Mouse (Mus musculus) liver, embryonic 11.5 days (tissue): ENCODE data around the gene Abr. TPM values are rescaled to one million over a fixed set of nuclear protein-coding genes. Genes with fewer than 3 reads are reported as not detected.

Experiments
- ATAC-seq: fragments of 200-750 bp; cut with Nextera tagmentation; replicated peaks from 2 replicates; pipeline ENCODE4 v1.8.0; 2017; ENCODE audit warnings: moderate number of reproducible peaks, mild to moderate bottlenecking, moderate TSS enrichment, moderate library complexity; ENCODE audit not compliant: low FRiP score
- DNase-seq: peaks from one replicate; pipeline ENCODE4 v3.0.0-alpha.2; 2017; ENCODE audit warnings: low spot score
- H3K27ac ChIP-seq: fragments of 300-500 bp; sonication (generic); 2 replicates; pipeline ENCODE4 v1.5.1; 2014; ENCODE audit warnings: mild to moderate bottlenecking, low read depth, low read length, control low read depth
- H3K27me3 ChIP-seq: fragments of 300-500 bp; sonication (generic); replicated peaks from 2 replicates; pipeline ENCODE4 v1.6.1; 2014; ENCODE audit warnings: low read length, mixed read lengths; ENCODE audit not compliant: control insufficient read depth, insufficient read depth
- H3K36me3 ChIP-seq: fragments of 300-500 bp; sonication (generic); 2 replicates; pipeline ENCODE4 v1.6.1; 2014; ENCODE audit warnings: mild to moderate bottlenecking, low read length, moderate library complexity, mixed read lengths; ENCODE audit not compliant: control insufficient read depth, insufficient read depth
- H3K4me1 ChIP-seq: fragments of 300-500 bp; sonication (generic); replicated peaks from 2 replicates; pipeline ENCODE4 v1.6.1; 2014; ENCODE audit warnings: low read length, mixed read lengths; ENCODE audit not compliant: control insufficient read depth, insufficient read depth
- H3K4me2 ChIP-seq: fragments of 300-500 bp; sonication (generic); 2 replicates; pipeline ENCODE4 v1.6.1; 2014; ENCODE audit warnings: mild to moderate bottlenecking, control low read depth, moderate library complexity
- H3K4me3 ChIP-seq: fragments of 300-500 bp; sonication (generic); 2 replicates; pipeline ENCODE4 v1.5.1; 2014; ENCODE audit warnings: low read depth, low read length, control low read depth
- H3K9ac ChIP-seq: fragments of 300-500 bp; sonication (generic); 2 replicates; pipeline ENCODE4 v1.6.1; 2014; ENCODE audit warnings: low read depth, low read length, control low read depth
- H3K9me3 ChIP-seq: fragments of 300-500 bp; sonication (generic); 2 replicates; pipeline ENCODE4 v1.6.1; 2016; ENCODE audit warnings: low read length, inconsistent platforms, mixed read lengths; ENCODE audit not compliant: control insufficient read depth
- WGBS: fragments of 180-500 bp; shearing (Covaris S2); extraction: QIAGEN DNeasy Blood & Tissue Kit; methylation state at CpG from one replicate; pipeline ENCODE4 v1.1.7; 2014; 5-methylcytosine and 5-hydroxymethylcytosine counted together
- polyA plus RNA-seq: library from polyadenylated mRNA; unstranded; fragments of >200 nt; fragmentation: Nextera tagmentation; extraction: Ambion mirVana; gene quantifications from 2 replicates; pipeline ENCODE4 v1.2.1, GENCODE M21; 2014

Abr gene
- polyA plus RNA-seq, 1 experiment from 2014 or later: 11.6 TPM

DNA sequence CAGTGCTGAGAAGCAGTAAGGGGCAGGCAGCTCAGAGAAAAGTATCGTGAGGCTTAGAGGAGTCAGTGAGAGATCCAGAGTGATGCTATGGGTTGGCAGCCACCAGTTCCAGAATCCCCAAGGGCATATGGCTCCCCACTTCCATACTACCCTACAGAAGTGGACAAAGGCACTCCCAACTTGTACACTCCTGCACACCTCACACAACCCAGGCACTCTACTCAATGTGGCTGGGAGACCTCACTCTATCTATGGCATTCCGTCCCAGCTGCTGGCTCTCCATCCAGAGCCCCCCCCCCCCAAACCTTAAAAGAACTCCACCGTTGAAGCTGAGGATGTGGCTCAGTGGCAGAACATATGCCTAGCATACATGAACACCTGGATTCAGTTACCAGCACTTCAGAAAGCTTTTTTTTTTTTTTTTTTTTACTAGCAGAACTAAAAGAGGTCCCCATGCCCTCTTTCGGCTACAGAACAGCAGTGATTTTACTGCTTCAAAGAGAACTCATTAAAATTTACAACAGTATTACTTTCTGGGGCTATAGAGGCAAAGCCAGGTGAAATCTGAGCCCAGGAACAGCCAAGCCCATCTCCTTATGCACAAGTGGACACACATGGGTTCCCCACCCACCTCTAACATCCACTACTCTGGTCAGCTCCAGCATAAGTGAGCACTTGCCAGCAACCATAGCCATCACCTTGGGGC lies 96.3 kb downstream of the Abr start:
- Histone ChIP-seq H3K27ac (no peak overlapping the region), H3K27me3 (no peaks in the 10 kb centered on the region; the same call in 1 of the 2 replicates), H3K36me3 (no peaks in the 10 kb centered on the region), H3K9me3 (no peaks in the 10 kb centered on the region), H3K4me3 (no peak overlapping the region), H3K9ac (no peak overlapping the region), H3K4me1 (peaks cover 4% of the 10 kb centered on the region; the same call in 1 of the 2 replicates), H3K4me2 (no peak overlapping the region)
- DNase-seq (no peak), ATAC-seq (no peak)
- WGBS: 80% methylated on average over 4 of the region's 4 CpGs

DNA sequence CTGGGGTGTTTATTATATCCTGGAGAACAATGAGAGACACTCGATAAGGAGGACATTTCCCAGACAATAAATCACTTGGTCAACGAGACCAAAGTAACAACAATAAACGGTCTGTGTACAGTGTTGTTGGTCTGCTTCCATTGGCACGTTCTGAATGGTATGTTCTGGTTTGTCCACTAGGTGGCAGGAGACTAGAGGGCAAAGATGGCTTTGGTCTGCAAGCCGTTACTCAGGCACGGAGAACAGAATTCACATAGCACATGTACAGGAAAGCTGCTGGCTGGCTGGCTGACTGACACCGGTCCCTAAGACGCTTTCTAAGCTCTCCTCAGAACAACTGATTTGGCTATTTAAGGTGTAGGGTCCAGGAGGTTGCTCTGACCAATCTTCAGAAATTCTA lies 97.2 kb downstream of the Abr start:
- no peak overlapping the region for H3K4me3 ChIP-seq
- no peak for ATAC-seq
- WGBS: 24% methylated on average over 8 of the region's 8 CpGs
- H3K4me1 ChIP-seq: peaks cover 4% of the 10 kb centered on the region; the same call in 1 of the 2 replicates
- H3K9ac ChIP-seq: no peak overlapping the region
- DNase-seq: no peak
- no peak overlapping the region for H3K4me2 ChIP-seq
- no peaks in the 10 kb centered on the region for H3K36me3 ChIP-seq
- H3K9me3 ChIP-seq: no peaks in the 10 kb centered on the region
- no peak overlapping the region for H3K27ac ChIP-seq
- no peaks in the 10 kb centered on the region for H3K27me3 ChIP-seq

DNA sequence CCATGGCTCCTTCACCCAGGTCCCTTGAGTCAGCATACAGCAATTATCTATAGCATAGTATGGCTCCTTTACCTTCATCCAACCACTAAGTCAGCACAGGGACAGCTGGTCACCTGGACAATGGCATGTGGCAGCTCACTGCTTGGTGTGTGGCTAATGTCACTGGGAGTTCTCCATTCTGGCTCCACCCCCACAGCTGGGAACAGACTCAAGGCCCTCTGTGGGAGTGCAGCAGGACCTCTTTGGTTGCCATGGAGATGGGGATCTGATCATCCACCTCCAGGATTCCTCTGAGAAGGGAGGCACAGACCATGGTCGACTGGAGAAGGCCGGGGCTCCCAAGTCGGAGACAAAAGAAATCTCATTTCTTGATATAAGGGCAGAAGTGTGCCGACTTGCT lies 98.8 kb downstream of the Abr start:
- H3K27me3 ChIP-seq: no peaks in the 10 kb centered on the region
- no peak overlapping the region for H3K9ac ChIP-seq
- no peaks in the 10 kb centered on the region for H3K4me1 ChIP-seq
- no peak overlapping the region for H3K27ac ChIP-seq
- no peaks in the 10 kb centered on the region for H3K36me3 ChIP-seq
- 58% methylated on average over 4 of the region's 4 CpGs for WGBS
- no peak for DNase-seq
- no peak; the same call in 1 of the 2 replicates for ATAC-seq
- H3K9me3 ChIP-seq: no peaks in the 10 kb centered on the region
- no peak overlapping the region for H3K4me2 ChIP-seq
- no peak overlapping the region for H3K4me3 ChIP-seq

DNA sequence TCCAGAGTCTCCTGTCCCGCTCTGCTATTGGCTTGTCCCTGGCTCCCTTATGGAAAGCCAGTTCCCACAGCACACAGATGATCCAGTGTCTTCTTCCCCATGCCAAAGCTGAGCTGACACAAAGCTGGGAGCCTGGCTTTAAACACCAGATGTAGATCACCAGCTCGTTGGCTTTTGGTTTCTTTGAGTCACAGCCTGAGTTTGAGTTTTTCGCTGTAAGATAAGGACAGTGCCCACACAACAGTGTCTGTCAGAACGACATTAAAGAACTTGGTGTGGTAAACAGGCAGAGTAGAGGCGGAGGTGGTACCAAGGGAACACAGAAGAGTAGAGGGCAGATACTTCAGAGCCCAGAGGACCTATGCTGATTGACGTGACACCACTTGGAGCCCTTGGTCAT lies 101.2 kb downstream of the Abr start:
- H3K27ac ChIP-seq: no peak overlapping the region
- WGBS: 77% methylated on average over 6 of the region's 6 CpGs
- DNase-seq: no peak
- H3K36me3 ChIP-seq: no peaks in the 10 kb centered on the region
- ATAC-seq: no peak
- H3K4me1 ChIP-seq: no peaks in the 10 kb centered on the region
- no peak overlapping the region for H3K4me2 ChIP-seq
- no peak overlapping the region for H3K9ac ChIP-seq
- no peaks in the 10 kb centered on the region for H3K27me3 ChIP-seq
- no peaks in the 10 kb centered on the region for H3K9me3 ChIP-seq
- no peak overlapping the region for H3K4me3 ChIP-seq

DNA sequence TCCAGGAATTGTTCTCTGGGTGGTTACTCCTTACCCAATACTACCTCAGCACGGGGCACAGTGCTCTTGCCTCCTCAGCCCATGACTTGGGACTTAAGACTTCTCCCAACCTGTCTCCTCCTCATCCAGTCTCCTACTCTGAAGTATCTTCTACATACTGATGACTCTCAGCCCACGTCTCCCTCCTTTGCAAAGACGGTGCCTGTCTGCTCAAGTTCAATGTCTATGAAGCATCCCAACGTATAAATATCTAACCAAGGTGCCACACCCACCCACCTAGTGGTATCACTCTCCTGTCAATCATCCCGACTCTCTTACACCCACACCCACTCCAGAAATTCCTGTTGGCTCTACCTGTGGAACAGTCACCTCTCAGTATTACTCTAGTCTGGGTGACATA lies 103.5 kb downstream of the Abr start:
- no peak overlapping the region for H3K9ac ChIP-seq
- DNase-seq: no peak
- no peak for ATAC-seq
- no peaks in the 10 kb centered on the region for H3K27me3 ChIP-seq
- WGBS: 67% methylated on average over 5 of the region's 5 CpGs
- no peaks in the 10 kb centered on the region for H3K36me3 ChIP-seq
- H3K9me3 ChIP-seq: no peaks in the 10 kb centered on the region
- no peak overlapping the region for H3K4me3 ChIP-seq
- no peak overlapping the region for H3K4me2 ChIP-seq
- H3K27ac ChIP-seq: no peak overlapping the region
- no peaks in the 10 kb centered on the region for H3K4me1 ChIP-seq

DNA sequence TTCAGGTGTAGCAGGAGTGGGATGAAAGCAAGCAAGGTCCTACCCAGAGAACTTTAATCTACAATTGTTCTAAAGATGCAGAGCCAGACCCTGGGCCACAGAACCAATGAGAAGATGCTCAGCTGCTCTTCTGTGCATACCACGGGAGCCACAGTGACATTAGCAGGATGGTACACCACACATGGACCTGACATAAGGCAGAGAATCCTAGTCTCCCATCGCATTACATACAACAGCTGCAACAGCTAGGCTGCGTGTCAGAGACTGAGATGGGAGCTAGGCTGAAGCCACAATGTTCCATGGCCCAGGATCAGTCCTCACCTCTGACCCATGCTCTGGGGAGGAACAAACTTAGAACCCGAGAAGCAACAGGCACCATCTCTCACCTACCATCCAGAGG lies 104.0 kb downstream of the Abr start:
- ATAC-seq: no peak
- Histone ChIP-seq H3K27ac (no peak overlapping the region), H3K4me3 (no peak overlapping the region), H3K27me3 (no peaks in the 10 kb centered on the region), H3K9ac (no peak overlapping the region), H3K4me2 (no peak overlapping the region), H3K4me1 (no peaks in the 10 kb centered on the region), H3K9me3 (no peaks in the 10 kb centered on the region), H3K36me3 (no peaks in the 10 kb centered on the region)
- no peak for DNase-seq
- 81% methylated on average over 4 of the region's 4 CpGs for WGBS

DNA sequence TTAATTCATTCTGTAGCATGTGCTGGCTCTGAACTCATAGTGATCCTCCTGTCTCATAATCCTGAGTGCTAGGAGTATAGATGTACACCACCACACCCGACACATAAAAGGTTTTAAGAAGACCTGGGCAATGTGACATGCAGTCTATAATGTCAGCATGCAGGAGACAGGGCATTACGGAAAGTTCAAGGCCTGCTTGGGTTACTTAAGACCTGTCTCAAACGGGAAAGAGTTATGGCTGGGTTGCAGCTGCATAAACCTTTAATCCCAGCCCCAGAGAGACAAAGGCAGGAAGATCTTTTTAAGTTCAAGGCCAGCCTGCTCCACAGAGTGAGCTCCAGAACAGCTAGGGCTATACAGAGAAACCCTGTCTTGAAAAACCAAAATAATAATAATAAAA lies 105.2 kb downstream of the Abr start:
- Histone ChIP-seq H3K36me3 (no peaks in the 10 kb centered on the region), H3K4me2 (no peak overlapping the region), H3K27me3 (no peaks in the 10 kb centered on the region), H3K9me3 (no peaks in the 10 kb centered on the region), H3K4me1 (no peaks in the 10 kb centered on the region), H3K4me3 (no peak overlapping the region), H3K9ac (no peak overlapping the region), H3K27ac (no peak overlapping the region)
- ATAC-seq (no peak), DNase-seq (no peak)
- 67% methylated on average over 3 of the region's 3 CpGs for WGBS

DNA sequence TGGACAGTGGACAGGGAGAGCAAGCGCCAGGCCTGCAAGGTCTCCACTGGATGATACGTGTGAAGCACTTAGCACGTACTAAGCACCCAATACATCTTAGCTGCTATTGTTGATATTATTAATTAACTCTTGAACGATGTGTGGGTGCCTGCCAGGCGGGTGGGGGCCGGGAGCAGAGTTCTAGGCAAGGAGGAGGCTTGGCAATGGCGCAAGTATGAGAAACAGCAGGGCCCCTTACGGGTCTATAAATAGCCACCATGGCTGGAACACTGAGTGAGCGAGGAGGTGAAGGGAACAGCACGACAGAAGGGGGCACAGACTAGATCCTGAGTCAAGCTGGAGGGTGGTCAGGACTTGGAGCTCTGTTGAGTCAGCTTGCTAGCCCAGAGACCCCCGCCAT lies 107.0 kb downstream of the Abr start:
- ATAC-seq (no peak), DNase-seq (no peak)
- no peak overlapping the region for H3K4me3 ChIP-seq
- no peak overlapping the region for H3K4me2 ChIP-seq
- no peaks in the 10 kb centered on the region for H3K9me3 ChIP-seq
- WGBS: 72% methylated on average over 11 of the region's 11 CpGs
- H3K27ac ChIP-seq: no peak overlapping the region
- H3K4me1 ChIP-seq: no peaks in the 10 kb centered on the region
- H3K27me3 ChIP-seq: no peaks in the 10 kb centered on the region
- no peaks in the 10 kb centered on the region for H3K36me3 ChIP-seq
- H3K9ac ChIP-seq: no peak overlapping the region

DNA sequence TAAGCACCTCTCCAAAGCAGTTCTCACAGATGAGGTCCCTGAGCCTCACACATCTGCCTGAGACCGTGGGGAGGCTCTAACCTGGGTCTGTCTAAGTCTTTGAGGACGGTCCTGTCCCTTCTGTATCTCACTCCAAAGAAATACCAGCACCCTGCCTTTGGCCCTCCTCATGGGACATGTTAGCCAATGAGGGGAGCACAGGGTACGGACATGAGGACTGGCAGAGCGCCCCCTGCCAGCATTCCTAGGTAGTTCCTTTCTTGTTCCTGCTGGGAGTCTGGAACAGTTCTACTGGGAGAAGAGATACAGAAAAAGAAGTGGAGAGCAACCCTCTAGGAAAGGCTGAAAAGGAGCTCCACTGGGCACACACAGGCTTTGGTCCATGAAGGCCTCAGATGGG lies 111.1 kb downstream of the Abr start:
- H3K27me3 ChIP-seq: no peaks in the 10 kb centered on the region
- no peaks in the 10 kb centered on the region for H3K9me3 ChIP-seq
- ATAC-seq (no peak), DNase-seq (no peak)
- H3K4me3 ChIP-seq: no peak overlapping the region
- 50% methylated on average over 4 of the region's 4 CpGs for WGBS
- no peaks in the 10 kb centered on the region for H3K4me1 ChIP-seq
- no peak overlapping the region for H3K4me2 ChIP-seq
- no peak overlapping the region for H3K27ac ChIP-seq
- no peaks in the 10 kb centered on the region for H3K36me3 ChIP-seq
- H3K9ac ChIP-seq: no peak overlapping the region
